Mouse (Mus musculus): ENCODE results near the gene Slc44a5.
"Not testable (repeated sequence)": the region's sequence is repeated elsewhere in the genome, so short reads cannot be mapped to it uniquely, and the experiment has no call there.

The Slc44a5 gene

GRCm38 (mm10) chr3:154153541-154153940 lies 180.3 kb downstream of the Slc44a5 start:
- not testable (repeated sequence) for DNase-seq (ENCODE audit: extremely low read depth, low read depth, low spot score)

DNA sequence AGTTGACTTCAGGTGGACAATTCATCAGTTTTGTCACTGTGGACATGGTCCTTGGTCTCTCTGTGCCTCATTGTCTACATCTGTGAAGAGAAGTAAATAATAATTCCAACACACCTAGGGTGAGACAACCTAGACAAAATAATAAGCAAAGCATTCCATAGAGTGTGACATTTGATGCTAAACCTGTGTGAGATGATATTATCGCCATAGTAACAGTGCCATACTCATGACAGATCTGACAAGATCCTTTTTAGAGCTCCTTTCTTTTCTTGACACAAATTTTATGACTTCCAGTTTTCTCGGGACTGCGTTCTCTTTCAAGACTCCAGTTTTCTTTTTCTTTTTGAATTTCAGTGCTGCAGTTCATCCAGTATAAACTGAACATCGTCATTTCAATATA lies 192.6 kb downstream of the Slc44a5 start:
- DNase-seq (ENCODE audit: extremely low read depth, low read depth, low spot score), result no peak

DNA sequence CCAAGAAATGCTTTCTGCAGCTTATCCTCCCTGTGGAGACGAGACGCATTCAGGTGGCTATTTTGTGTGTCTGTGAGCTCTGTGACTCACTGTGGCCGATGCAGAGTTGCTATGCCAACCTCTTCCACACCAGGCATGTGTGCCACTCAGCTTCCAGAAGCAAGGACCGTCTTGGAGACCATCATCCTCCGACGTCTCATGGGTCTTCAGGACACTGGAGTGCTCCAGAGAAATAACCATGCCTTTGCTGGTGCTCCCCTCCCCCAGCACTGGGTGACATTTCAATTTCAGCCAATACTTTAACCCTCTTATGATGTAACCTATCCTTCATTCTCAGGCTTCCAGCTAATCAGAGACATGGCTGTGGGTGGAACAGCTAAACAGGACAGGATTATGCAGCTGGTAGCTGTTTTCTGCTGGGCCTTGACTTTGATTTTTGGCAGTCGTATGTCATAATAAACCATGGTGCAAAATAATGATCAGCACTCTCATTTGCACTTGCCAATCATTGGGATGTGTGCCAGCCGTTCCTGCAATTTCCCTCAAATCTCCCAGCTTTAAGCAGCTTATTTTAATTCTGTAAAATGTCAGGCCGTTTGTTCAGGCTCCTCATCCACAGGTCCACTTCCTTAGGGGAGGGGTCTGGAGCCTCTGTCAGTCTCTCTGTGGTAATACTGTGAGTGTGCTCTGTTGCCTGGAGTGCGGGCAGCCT lies 198.8 kb downstream of the Slc44a5 start:
- DNase-seq (ENCODE audit: extremely low read depth, low read depth, low spot score), result no peak

- no peak for DNase-seq (ENCODE audit: extremely low read depth, low read depth, low spot score)
These were observed 199.3 kb downstream of the Slc44a5 start for GRCm38 (mm10) chr3:154172593-154172965.

- no peak for DNase-seq (ENCODE audit: extremely low read depth, low read depth, low spot score)
These were observed 200.3 kb downstream of the Slc44a5 start for GRCm38 (mm10) chr3:154173556-154173955.

- no peak for DNase-seq (ENCODE audit: extremely low read depth, low read depth, low spot score)
These were observed 200.8 kb downstream of the Slc44a5 start for GRCm38 (mm10) chr3:154174031-154174430.

DNA sequence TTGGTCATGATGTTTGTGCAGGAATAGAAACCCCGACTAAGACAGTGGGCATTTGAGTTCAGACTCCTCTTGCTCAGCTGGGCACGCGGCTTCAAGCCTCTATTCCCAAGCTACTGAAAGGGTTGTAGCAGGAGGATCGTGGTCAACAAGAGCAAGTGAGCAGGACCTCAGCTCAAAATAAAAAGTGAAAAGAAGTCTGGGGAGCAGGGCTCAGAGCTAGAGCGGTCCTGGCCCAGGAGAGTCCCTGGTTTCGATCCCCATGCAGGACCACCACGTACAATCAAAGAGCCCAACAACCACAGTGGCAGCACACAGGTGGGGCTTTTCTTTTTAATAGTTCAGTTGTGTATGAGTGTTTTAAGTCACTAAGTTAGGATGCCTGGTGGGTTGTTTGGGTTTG lies 201.5 kb downstream of the Slc44a5 start:
- no peak for DNase-seq (ENCODE audit: extremely low read depth, low read depth, low spot score)

DNA sequence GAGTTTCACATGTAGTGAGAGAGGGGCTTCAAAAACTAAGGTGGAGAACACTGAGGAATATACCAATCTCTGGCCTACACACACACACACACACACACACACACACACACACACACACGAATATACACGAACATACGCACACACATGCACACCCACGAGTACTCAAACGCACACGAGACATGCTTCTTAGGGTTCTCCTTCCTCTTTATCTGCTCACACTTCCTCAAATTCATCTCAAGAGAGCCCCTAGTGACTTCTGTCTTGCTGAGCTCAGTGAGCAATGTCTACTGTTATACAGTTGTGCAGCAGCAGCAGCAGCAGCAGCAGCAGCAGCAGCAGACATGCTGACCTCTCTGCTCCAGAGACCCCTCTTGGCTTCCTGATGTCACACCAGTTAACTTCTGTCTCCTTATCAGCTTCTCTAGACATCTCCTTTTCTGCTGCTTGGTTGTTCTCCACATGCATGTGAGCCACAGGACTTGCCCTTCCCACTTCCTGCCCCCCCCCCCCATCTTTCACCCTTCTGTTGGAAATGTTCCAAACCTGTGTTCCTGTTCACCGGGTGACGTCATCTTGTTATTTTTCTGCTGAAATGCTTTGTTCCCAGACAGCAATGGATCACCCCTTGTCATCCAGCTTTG lies 204.5 kb downstream of the Slc44a5 start:
- no peak for DNase-seq (ENCODE audit: extremely low read depth, low read depth, low spot score)

GRCm38 (mm10) chr3:154179423-154179920 lies 206.2 kb downstream of the Slc44a5 start:
- DNase-seq (ENCODE audit: extremely low read depth, low read depth, low spot score), result no peak

- DNase-seq (ENCODE audit: extremely low read depth, low read depth, low spot score), result no peak
These were observed 209.8 kb downstream of the Slc44a5 start for GRCm38 (mm10) chr3:154182987-154183386.

DNA sequence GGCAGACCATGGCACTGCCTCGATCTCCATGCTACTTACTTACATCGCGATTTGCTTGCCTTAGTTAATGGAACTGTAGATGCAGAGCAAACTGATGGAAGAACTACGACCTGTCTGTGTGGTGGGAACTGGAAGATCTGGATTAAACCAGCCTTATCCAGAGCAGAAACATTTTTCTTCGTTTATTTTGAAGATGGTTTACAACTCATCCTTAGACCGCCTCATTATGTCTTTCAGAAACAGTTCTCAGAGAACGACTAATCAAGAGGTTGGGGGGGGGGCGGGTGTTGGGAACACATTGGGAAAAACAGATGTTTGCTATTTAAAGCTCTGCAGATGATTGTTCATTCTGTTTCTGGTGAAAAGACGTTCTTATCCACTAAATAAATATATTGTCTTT lies 210.7 kb downstream of the Slc44a5 start:
- DNase-seq (ENCODE audit: extremely low read depth, low read depth, low spot score), result no peak

DNA sequence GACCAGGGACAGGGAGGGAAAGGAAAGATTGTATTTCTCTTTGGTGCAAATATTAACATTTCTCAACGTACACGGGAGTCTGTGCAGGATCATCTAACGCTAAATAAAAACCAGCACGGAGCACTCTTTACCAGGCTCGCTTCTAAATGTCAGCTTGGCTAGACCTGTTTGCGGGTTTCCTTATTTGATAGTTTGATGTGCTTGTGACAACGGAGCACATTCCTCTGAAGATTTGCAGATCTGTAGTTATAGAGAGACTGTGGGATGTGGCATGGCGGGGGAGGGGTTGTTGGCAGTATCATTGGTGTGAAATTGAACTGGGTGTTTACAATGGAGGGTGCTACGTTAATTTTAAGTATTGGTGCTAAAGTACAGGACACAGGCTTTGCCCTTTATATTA lies 215.4 kb downstream of the Slc44a5 start:
- no peak for DNase-seq (ENCODE audit: extremely low read depth, low read depth, low spot score)

DNA sequence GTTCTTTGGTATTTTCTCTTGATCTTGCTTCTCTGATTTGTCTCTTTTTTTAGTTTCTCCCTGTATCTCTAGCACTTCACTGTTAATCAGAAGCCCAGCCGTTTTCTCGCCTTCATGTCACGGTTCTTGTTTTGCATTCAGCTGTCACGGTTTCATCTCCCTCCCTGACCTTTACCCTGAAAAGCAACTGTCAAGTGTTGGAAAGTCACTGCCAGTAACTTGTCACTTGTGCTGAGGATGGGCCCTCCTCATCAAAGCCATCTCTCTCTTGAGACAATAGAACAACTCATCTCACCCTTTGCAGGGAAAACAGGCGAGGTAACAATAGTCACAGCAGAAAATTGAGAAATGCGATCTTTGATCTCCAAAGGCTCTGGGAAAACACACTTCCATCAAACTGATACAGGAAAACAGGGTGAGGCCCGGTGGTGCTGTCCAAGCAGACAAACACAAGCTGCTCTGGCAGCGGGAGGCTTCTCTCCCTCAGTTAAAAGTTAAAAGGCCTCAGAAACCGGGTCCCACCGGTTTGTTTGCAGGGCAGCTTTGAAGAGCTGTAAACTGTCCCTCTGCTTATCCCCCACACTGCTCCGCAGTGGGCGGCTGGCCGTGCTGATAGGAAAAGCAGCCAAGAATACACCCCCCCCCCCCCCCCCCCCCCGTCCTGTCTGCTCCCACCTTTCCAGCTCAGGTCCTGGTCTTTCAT lies 219.2 kb downstream of the Slc44a5 start:
- DNase-seq (ENCODE audit: extremely low read depth, low read depth, low spot score), result no peak

- no peak for DNase-seq (ENCODE audit: extremely low read depth, low read depth, low spot score)
These were observed 220.1 kb downstream of the Slc44a5 start for GRCm38 (mm10) chr3:154193189-154193840.

GRCm38 (mm10) chr3:154200422-154200828 lies 227.2 kb downstream of the Slc44a5 start:
- no peak for DNase-seq (ENCODE audit: extremely low read depth, low read depth, low spot score)

DNA sequence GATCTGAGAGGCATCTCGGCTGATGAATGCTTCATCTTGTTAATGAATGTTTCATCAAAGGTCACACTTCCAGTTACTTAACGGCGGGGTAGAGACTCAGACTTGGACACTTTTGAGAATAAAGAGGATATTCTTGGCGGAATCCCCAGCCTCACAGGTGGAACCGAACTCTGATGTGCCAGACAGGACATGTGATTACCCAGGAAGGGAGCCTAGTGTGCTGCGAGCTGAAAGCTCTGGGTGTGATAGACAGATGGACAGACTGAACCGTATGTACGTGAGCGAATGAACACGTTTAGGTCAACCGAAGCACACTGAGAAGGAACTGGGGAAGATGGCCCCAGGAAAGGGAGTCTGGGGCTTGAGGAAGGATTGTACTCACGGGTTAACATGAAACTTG lies 228.6 kb downstream of the Slc44a5 start:
- DNase-seq (ENCODE audit: extremely low read depth, low read depth, low spot score), result no peak

GRCm38 (mm10) chr3:154202383-154202782 lies 229.1 kb downstream of the Slc44a5 start:
- DNase-seq (ENCODE audit: extremely low read depth, low read depth, low spot score), result no peak

DNA sequence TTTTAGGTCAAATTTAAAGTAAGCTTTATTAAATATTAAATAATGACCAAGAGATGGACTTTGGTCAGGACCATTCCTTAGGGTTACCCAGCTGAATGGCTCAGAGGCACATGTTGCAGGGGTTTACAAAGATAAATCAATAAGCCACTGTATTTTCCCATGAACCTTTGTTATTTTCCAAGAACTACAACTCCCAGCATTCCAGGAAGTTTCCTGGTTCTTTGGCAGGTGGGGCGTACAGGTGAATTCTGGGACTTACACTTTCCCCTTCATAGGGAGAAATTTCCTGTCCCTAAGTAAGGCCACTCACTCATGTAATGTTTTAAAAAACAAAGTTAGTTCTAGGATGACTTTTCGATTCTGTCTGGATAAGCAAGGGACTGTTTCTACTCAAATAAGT lies 235.2 kb downstream of the Slc44a5 start:
- no peak for DNase-seq (ENCODE audit: extremely low read depth, low read depth, low spot score)

- no peak for DNase-seq (ENCODE audit: extremely low read depth, low read depth, low spot score)
These were observed 236.0 kb downstream of the Slc44a5 start for GRCm38 (mm10) chr3:154209201-154209754.

GRCm38 (mm10) chr3:154209776-154210430 lies 236.7 kb downstream of the Slc44a5 start:
- DNase-seq (ENCODE audit: extremely low read depth, low read depth, low spot score), result no peak

Data from fat pad, adult 2 months (tissue).